Mouse (Mus musculus): Measurements from ENCODE around the gene Ptprm. TPM values are rescaled to one million over a fixed set of nuclear protein-coding genes. Genes with fewer than 3 reads are reported as not detected.

The Ptprm gene
- 0.75 and 0.77 TPM in 2 replicates for polyA plus RNA-seq (2012; rRNA removed)

GRCm38 (mm10) chr17:67354451-67355011 is at the start of gene Ptprm:
Gene Ptprm (minus strand): TSS chr17:67354457.

